Mouse (Mus musculus): ENCODE results near the gene Ppib. TPM values are rescaled to one million over a fixed set of nuclear protein-coding genes. Genes with fewer than 3 reads are reported as not detected.

The Ppib gene
- polyA plus RNA-seq, 1 experiment from 2014 or later: 392 TPM

DNA sequence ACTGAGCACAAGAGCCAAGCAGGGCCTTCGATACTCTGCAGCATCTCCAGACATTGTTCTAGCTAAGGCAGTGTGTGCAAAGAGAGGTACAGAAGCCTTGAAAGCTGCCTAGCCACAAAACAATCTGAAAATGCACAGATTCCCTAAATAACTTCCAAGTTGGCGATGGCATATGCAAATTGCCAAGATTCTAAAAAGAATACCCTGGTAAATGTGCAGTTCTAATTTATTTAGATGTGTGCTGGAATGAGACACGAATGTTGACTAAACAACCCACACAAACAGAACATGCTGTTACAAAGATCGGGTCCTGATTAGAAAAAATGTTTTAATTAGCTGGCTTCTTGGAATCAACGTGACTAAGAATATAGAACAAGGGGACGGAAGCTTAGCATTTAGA lies 42.6 kb downstream of the Ppib start:
- Histone ChIP-seq H3K36me3 (peaks cover 96% of the 10 kb centered on the region), H3K27ac (no peak overlapping the region)
- WGBS (ENCODE audit: insufficient replicate concordance): 82% methylated on average over 6 of the region's 6 CpGs

DNA sequence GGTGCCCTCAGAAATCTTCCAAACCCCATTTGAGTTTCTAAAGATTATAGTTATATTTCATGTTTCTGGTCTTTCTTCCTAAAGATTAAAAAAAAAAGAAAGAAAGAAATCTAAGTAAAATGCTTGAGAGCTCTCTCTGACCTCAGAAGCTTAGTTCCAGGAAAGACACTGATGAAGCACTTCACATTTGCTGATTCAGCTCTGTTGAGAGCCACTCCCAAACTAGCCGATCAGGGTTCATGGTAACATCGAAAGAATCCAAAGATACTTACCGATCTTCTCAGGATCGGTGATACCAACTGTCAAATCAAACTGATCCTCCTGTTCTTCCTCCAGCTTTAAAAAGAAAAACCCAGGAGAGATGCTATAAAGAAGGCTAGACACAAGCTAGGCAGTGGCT lies 44.6 kb downstream of the Ppib start:
- Histone ChIP-seq H3K4me3 (no peak overlapping the region), H3K36me3 (peaks cover 97% of the 10 kb centered on the region), H3K27ac (peak overlapping the region; percentile 67), H3K9ac (0 out of 2 replicates have a peak overlapping the region, but pooled peaks have one; percentile 36), H3K4me1 (peaks cover 23% of the 10 kb centered on the region), H3K27me3 (replicated peaks) (no peaks in the 10 kb centered on the region), H3K4me2 (no peak overlapping the region), H3K9me3 (replicated peaks) (no peaks in the 10 kb centered on the region)
- ATAC-seq: no peak; the same call in 1 of the 2 replicates
- WGBS (ENCODE audit: insufficient replicate concordance): 85% methylated on average over 4 of the region's 4 CpGs

More for the DNA sequence above, 42.6 kb downstream of the Ppib start:
- Histone ChIP-seq H3K27me3 (replicated peaks) (no peaks in the 10 kb centered on the region), H3K4me1 (peaks cover 23% of the 10 kb centered on the region), H3K4me2 (no peak overlapping the region), H3K4me3 (no peak overlapping the region), H3K9ac (no peak overlapping the region), H3K9me3 (replicated peaks) (no peaks in the 10 kb centered on the region)
- ATAC-seq: no peak

DNA sequence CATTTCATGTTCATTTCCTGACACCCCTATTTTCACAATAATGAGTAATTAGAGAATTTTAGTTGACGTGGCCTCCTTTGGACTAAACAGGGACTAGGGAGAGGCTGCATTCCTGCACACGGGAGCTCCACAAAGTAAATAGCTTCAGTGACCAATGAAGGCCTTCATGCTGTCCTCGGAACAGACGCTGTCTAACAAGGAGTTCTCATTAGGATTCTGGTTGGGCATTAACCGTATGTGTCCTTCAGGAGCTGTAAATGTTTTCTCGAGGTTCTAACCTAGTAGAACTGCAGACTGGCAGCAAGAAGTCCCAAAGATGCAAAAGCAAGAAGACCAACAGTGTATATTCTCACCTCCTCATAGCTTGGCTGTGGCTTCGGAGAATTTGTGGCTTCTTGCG lies 45.1 kb downstream of the Ppib start:
- 85% methylated on average over 8 of the region's 8 CpGs for WGBS (ENCODE audit: insufficient replicate concordance)
- H3K36me3 ChIP-seq: peaks cover 95% of the 10 kb centered on the region
- ATAC-seq: no peak
- peak overlapping the region; percentile 67 for H3K27ac ChIP-seq
- 0 out of 2 replicates have a peak overlapping the region, but pooled peaks have one; percentile 36 for H3K9ac ChIP-seq
- H3K4me2 ChIP-seq: no peak overlapping the region
- no peaks in the 10 kb centered on the region for H3K27me3 ChIP-seq (replicated peaks)
- H3K9me3 ChIP-seq (replicated peaks): no peaks in the 10 kb centered on the region
- H3K4me1 ChIP-seq: peaks cover 26% of the 10 kb centered on the region
- H3K4me3 ChIP-seq: no peak overlapping the region

DNA sequence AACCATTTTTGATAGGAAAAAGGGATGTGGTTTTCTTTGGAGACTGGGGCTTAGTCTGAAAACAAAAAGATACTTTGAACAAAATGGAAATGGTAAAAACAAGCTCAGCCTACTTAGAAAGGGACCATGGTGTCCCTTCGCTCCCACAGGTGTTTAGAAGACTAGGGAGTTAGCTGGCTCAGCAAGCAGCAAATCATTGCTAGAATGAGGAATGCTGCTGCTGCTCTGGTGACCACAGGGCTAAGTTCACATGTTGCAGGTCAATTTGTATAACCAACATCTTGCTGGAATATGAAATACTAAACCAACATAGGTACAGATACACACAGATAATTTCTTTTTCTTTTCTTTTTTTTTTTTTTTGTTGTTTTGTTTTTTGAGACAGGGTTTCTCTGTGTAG lies 49.6 kb downstream of the Ppib start:
- H3K27ac ChIP-seq: no peak overlapping the region
- H3K4me1 ChIP-seq: peaks cover 19% of the 10 kb centered on the region; the same call in 1 of the 2 replicates
- H3K9me3 ChIP-seq (replicated peaks): no peaks in the 10 kb centered on the region
- no peak overlapping the region for H3K4me2 ChIP-seq
- H3K36me3 ChIP-seq: peaks cover 71% of the 10 kb centered on the region
- no peak for ATAC-seq
- H3K9ac ChIP-seq: no peak overlapping the region
- no peak overlapping the region for H3K4me3 ChIP-seq
- H3K27me3 ChIP-seq (replicated peaks): no peaks in the 10 kb centered on the region
- WGBS (ENCODE audit: insufficient replicate concordance): 94% methylated on average over 1 of the region's 1 CpGs

DNA sequence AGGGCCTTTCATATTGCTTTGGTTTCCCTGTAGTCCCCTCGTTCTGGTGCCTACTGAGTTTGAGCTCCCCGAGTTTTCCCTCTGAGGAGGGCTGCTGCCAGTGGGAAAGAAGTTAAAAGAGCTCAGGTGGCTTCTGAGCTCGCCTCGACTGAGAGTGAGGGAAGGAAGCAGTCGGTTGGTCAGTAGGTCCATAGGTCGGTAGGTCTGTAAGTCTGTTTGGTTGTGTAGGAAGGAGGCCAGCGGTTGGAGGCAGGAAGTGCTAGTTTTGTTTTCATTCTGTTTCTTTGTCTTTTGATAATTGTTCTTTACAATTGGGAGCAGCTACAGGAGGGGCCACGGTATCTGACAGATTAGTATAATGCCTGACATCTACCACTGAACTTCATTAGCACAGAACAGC lies 50.1 kb downstream of the Ppib start:
- Histone ChIP-seq H3K4me3 (no peak overlapping the region), H3K9ac (no peak overlapping the region), H3K36me3 (peaks cover 71% of the 10 kb centered on the region), H3K4me2 (no peak overlapping the region), H3K27me3 (replicated peaks) (no peaks in the 10 kb centered on the region), H3K4me1 (peaks cover 14% of the 10 kb centered on the region; the same call in 1 of the 2 replicates), H3K9me3 (replicated peaks) (no peaks in the 10 kb centered on the region), H3K27ac (no peak overlapping the region; the same call in 1 of the 2 replicates)
- WGBS (ENCODE audit: insufficient replicate concordance): 69% methylated on average over 8 of the region's 8 CpGs
- ATAC-seq: no peak

DNA sequence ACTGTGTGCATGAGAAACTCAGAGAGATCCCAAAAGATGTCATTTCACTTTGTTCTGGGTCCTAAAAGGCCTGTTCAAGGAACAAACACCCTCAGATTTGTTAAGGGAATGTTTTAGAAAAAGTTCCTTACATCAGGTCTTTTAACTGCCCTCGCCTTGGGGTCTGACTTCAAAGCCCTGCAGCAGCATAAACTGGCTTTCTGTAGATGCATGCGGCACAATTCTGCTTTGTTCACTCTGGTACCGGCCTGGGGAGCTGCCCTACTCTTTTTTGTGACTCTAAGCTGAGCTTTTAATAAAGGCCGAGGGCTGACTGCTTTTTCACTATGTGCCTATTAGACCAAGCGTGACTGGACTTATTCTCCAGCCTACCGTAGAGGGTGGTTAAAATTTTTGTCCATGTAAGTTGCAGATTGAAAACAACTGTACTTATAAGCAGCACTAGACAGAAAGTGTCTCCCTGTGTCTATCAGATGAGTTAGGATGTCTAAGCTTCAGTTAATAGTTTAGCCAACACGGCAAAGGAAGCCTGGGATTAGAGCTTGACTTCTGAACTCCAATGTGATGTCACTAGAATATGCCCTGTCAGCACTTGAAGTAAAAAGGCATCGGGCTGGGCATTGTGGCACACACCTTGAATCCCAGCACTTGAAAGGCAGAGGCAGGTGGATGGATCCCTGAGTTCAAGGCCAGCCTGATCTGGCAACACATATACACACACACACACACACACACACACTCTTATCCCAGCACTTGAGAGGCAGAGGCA lies 50.8 kb downstream of the Ppib start:
- H3K9ac ChIP-seq: no peak overlapping the region
- 83% methylated on average over 8 of the region's 8 CpGs for WGBS (ENCODE audit: insufficient replicate concordance)
- ATAC-seq: no peak
- H3K4me1 ChIP-seq: peaks cover 10% of the 10 kb centered on the region; the same call in 1 of the 2 replicates
- no peaks in the 10 kb centered on the region for H3K27me3 ChIP-seq (replicated peaks)
- H3K36me3 ChIP-seq: peaks cover 71% of the 10 kb centered on the region
- no peaks in the 10 kb centered on the region for H3K9me3 ChIP-seq (replicated peaks)
- no peak overlapping the region for H3K27ac ChIP-seq
- no peak overlapping the region for H3K4me3 ChIP-seq
- no peak overlapping the region for H3K4me2 ChIP-seq

DNA sequence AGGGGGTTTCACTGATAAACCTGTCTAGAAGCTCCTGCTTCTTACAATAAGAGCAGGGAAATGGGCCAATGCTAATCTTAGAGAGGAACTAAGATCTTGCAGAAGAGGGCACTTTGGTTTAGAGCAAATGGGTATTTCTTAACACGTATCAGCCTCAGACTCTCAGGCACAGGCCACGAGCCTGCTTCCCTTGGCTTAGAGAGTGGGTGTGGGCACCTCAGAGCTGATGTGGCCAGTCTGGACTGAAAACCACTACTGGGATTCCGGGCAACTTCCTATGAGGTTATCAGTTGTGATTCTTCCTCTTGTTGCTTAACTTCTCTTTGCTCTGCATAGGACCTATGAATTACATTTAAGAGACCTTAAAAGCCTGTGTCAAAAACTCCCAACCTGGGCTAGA lies 54.3 kb downstream of the Ppib start:
- no peak overlapping the region for H3K4me3 ChIP-seq
- H3K9ac ChIP-seq: no peak overlapping the region
- no peak overlapping the region for H3K27ac ChIP-seq
- no peak overlapping the region for H3K4me2 ChIP-seq
- H3K27me3 ChIP-seq (replicated peaks): no peaks in the 10 kb centered on the region
- H3K9me3 ChIP-seq (replicated peaks): no peaks in the 10 kb centered on the region
- H3K4me1 ChIP-seq: peaks cover 38% of the 10 kb centered on the region
- H3K36me3 ChIP-seq: peaks cover 67% of the 10 kb centered on the region
- ATAC-seq: no peak
- 59% methylated on average over 3 of the region's 3 CpGs for WGBS (ENCODE audit: insufficient replicate concordance)

Other genes with a start within 250 kb of the Ppib start
- gene Zfp609, start 232.7 kb upstream of the Ppib start, polyA plus RNA-seq (2016; fragmentation: Nextera tagmentation; extraction: Ambion mirVana): 3.3 and 3.8 TPM in 2 replicates
- gene Pclaf, start 170.0 kb upstream of the Ppib start, polyA plus RNA-seq (2016; fragmentation: Nextera tagmentation; extraction: Ambion mirVana): 126 TPM in 2 replicates
- 17.4 and 18.3 TPM in 2 replicates for gene Trip4, start 151.4 kb upstream of the Ppib start, polyA plus RNA-seq (2016; fragmentation: Nextera tagmentation; extraction: Ambion mirVana)
- gene Csnk1g1, start 151.3 kb upstream of the Ppib start, polyA plus RNA-seq (2016; fragmentation: Nextera tagmentation; extraction: Ambion mirVana): 7.1 and 7.4 TPM in 2 replicates
- 29.6 and 33.4 TPM in 2 replicates for gene Snx22, start 9.5 kb downstream of the Ppib start, polyA plus RNA-seq (2016; fragmentation: Nextera tagmentation; extraction: Ambion mirVana)
- gene Snx1, start 66.4 kb downstream of the Ppib start, polyA plus RNA-seq (2016; fragmentation: Nextera tagmentation; extraction: Ambion mirVana): 89.6 and 95.1 TPM in 2 replicates
- 199 TPM in 2 replicates for gene Ciao2a, start 66.4 kb downstream of the Ppib start, polyA plus RNA-seq (2016; fragmentation: Nextera tagmentation; extraction: Ambion mirVana)
- gene Dapk2, start 98.0 kb downstream of the Ppib start, polyA plus RNA-seq (2016; fragmentation: Nextera tagmentation; extraction: Ambion mirVana): 12.3 and 16.4 TPM in 2 replicates

Data from liver, embryonic 12.5 days (tissue).